Mouse (Mus musculus): ENCODE results near the gene Usp30.
A peak's percentile ranks its signal among the peaks of the same experiment; 100 is the strongest.

The Usp30 gene

GRCm38 (mm10) chr5:114129550-114130210 is 64.4 kb downstream of the Usp30 start:
- DNase-seq = no peak

GRCm38 (mm10) chr5:114130211-114130605 is 64.9 kb downstream of the Usp30 start, which contains the start of gene Ung:
Gene Ung (plus strand): TSS chr5:114130386.
- DNase-seq = peak; percentile 39

DNA sequence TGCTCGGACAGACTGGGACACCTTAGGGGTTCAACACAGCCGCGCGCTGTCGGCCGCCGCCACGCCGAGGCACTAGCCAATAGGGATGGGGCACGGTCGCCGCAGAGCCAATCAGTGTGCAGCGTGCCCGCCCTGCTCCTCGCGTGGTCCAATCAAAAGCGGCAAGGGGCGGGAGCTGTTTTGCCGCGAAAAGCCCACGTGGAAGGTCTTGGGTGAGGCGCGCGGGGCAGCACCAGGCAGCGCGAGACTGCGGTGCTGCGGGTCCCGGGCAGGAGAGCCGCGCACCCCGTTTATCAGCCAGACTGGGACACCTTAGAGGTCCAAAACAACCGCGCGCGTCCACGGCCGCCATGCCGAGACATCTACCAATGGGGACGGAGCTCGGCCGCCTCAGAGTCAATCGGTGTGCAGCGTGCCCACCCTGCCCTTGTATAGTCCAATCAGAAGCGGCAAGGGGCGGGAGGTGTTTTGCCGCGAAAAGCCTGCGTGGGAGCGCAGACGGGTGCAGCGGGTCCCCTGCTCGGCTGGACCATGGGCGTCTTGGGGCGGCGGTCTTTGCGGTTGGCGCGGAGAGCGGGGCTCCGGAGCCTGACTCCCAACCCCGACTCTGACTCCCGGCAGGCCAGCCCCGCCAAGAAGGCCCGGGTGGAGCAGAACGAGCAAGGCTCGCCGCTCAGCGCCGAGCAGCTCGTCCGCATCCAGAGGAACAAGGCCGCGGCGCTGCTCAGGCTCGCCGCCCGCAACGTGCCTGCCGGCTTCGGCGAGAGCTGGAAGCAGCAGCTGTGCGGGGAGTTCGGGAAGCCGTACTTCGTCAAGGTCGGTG is 65.6 kb downstream of the Usp30 start:
- DNase-seq = peak; percentile 94

DNA sequence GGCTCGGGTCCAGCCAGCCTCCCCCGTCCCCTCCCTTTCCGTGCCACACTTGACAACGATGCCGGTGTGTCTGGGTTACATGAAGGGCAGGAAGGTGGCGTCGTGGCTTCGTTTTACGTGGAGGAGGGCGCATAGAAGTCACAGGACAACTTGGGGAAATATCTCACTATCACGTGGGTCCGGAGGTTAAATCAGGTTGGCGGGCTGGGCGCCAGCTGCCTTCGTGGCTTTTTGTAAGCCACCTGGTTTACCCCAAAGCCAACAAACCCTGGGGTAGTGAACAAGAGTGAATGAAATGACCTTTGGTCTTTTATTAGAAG is 66.2 kb downstream of the Usp30 start:
- peak; percentile 45 for DNase-seq

DNA sequence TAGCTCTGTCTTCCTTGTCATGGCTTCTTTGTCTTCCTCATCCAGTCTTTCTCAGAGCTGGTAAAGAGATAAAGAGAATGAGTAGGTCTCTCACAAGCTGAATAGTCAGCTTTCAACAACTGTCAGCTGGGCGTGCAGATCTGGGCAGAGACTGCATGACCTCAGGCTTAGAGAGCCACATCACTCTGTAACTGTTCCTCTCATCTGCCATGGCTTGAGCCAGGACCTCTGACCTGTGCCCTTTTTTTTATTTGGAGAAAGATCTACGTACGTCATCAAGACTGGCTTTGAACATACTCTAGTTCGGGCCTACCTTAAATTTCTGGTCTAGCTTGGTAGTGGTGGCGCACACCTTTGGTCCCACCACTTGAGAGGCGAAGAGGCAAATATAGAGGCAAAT is 67.6 kb downstream of the Usp30 start:
- DNase-seq = no peak

DNA sequence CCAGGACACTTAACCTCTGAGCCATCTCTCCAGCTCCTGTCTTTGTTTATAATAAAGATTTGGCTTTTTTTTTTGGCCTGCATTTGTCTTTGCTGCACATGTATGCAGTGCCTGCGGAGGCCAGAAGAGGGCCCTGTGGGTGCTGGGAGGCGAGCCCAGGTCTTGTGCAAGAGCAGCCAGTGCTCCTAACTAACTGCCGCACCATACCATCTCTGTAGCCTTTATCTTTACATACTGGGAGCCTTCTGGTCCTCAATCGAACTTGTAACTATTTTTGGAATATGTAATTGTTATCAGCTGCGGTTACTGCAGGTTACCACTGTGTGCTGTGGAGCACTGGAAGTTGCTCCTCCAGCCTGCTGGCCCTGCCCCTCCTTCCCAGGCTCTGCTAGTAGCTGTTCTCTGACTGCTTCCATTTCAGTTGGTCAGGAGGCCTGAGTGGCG is 68.9 kb downstream of the Usp30 start:
- DNase-seq = peak; percentile 76

DNA sequence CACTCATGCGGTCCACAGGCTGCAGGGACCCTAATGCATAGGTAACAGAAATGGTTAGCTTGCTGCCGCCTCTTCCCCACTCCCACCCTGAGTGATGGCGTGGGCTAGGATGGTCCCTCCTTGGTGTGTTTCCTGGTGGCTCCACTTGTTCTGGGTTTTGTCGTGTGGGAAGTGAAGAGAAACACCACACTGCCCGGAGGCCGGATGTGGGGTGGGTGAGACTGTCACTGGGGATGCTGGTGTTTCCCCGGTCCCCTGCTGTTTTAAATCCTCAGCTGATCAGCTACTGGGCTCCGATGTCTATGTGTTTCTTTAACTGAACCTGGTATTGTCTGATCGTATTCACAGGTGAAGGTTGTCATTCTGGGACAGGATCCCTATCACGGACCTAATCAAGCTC is 70.3 kb downstream of the Usp30 start:
- no peak for DNase-seq

DNA sequence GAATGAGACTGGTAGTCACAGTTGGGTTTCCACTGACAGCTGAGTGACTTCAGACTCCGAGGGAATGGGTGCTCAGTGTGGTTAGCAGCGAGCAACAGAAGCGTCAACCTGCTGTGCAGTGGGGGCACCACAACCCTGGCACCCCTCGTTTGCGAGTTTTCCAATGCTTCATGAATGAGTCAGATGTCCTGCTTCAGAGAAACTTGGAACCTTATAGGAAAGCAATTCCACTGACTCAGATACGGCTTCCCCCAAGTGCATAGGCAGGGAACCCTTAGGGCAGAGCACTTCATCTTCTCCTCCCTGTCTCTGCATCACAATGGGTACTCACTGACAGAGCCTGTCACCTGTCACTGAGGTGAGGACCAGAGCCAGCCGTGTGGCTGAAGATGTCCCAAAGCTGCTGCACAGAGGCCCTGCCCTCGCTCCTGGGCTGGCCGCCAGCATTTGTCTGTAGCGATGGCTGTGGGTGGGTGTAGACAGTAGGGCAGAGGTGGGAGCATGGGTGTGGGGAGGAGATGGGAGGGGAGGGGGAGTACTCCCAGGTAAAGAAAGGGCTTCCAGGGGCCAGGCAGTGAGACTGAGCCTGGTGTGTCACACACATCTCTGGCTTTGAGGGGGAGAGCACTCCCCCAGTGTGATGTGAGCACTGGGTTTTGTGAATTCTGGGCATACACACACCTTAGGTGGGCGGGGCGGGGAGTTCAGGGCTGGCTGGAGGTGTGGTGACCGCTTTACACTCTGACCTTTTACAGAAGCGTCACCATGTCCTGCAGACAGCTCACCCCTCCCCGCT is 72.4 kb downstream of the Usp30 start:
- no peak for DNase-seq

DNA sequence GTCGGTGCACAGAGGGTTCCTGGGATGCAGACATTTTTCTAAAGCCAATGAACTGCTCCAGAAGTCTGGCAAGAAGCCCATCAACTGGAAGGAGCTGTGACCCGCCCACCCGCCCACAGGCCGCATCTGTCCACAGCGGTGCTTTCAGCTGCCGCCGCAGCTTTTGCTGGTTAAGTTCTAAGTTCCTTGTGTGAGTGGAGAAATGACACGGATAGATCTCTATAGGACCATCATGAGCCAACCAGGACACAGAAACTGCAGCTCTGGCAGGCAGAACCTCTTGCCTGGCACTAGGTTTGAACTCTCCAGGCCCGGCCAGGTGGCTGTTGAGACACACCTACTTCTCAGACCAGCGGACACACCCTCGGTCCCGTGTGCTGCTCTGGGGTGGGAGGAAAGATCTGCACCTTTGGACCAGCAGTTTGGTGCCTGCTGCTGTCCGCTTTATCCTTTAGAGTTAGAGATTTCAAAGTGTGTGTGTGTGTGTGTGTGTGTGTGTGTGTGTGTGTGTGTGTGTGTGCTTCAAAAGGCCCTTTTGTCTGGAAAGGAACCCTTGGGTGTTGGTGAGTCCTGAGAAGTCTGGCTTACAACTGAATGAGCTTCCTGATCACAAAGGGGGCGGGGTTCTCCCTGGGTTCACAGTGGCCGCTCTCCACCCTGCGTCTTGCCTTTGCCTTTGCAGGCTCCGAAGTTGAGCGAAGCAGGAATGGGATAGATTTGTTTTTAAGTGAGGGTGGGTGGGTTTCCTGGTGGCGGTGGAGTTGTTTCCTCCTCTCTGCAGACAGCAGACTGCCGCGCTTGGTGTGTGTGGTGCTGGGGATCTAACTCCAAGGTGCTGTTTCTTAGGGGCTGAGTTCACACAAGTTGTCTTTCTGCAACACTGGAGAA is 73.3 kb downstream of the Usp30 start:
- peak; percentile 40 for DNase-seq

DNA sequence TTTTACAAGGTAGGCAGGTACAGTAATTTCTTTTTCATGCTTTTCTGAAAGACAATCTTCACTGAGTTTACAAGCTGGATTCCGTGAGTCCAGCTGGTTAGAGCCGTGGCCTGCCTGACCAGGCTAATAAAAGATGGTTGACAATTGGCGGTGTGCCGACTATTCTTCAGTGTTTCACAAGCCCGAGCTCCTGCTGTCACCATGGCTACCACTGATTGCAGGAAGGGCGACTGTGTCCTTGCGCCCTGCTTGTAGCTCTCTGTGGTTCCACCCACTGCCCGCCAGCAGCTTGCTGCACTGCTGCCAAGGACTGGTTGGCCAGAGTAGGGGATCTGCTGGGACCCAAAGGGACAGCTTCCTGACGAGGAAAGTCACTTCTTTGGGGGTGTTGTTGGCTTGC is 73.9 kb downstream of the Usp30 start:
- peak; percentile 89 for DNase-seq

GRCm38 (mm10) chr5:114146028-114146888 is 81.0 kb downstream of the Usp30 start, which contains the start of gene Acacb:
Gene Acacb (plus strand): TSS chr5:114146535.
- no peak for DNase-seq

DNA sequence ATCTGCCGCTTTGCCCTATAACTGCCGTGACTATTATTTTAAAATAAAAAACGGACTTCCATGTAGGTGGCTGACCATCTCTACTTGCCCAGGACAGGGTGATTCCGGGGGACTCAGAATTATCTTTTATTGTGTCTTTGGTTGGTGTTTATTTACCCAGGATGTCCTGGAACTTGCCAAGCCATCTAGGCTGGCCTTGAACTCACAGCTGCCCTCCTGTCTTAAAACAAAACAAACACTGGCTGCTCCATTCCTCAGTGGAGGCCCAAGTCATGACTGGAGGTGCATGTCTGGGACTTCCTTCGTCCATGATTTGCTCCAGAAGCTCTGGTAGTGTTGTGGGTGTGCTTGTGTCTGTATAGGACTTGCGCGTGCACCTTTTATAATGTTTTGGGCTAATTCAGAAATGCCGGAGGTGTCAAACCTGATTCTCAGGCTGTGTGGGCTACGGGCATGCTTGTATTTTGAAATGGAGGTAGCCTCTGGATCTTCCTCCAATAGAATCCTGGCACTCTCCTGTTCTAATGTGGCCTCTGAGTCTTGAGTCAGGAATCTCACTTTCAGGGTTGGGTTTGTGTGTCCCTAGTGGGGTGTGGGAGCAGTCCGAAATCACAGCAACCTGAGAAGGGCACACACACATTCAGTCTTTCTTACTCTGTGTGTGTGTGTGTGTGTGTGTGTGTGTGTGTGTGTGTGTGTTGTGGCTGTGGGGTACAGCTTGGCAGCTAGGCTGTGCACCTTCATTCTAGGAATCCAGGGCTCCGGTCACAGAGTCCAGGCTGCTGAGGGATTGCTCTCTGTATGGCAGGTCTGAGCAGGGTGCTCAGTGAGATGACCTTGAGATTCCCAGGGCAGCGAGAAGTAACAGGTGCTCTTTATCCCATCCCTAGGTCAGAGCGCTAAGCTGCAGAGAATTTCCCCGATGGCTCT is 82.0 kb downstream of the Usp30 start:
- DNase-seq = no peak

- DNase-seq = no peak
These were observed 87.3 kb downstream of the Usp30 start for GRCm38 (mm10) chr5:114152359-114153092.

DNA sequence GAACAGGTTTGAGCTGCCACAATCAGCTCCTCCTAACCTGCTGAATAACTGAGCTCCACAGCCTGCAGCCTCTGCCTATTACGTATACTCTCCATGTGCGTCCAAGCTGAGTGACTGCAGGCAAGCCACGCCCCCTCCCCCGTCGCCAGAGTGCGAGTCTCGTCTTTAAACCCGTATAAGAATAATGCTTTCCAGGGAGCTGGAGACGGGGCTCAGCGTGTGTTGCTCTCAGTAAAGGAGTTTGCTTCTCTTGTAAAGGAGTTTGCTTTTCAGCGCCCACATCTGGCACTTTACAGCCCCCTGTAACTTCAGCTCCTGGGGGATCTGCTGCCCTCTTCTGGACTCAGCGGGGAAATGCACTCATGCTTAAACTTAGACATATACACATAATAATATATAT is 88.2 kb downstream of the Usp30 start:
- DNase-seq = no peak

DNA sequence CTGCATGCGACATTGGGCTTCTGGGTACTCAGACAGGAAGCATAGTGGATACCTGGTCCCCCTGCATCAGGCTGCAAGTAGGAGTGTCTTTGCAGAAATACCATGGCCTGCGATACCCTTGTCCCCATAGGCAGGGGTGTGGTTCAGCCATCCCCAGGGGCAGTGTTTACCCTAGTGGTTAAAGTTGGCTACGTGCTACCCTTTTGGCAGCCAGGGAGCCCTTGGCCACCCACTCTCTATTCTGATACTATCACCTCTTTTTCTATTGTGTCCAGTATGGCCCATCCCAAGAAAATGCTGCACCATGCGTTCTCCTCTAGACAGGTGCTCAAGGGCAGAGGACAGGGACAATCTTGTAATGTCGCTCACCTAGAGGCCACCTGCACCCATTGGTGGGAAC is 89.5 kb downstream of the Usp30 start:
- DNase-seq = no peak

GRCm38 (mm10) chr5:114155168-114155933 is 90.1 kb downstream of the Usp30 start:
- no peak for DNase-seq

DNA sequence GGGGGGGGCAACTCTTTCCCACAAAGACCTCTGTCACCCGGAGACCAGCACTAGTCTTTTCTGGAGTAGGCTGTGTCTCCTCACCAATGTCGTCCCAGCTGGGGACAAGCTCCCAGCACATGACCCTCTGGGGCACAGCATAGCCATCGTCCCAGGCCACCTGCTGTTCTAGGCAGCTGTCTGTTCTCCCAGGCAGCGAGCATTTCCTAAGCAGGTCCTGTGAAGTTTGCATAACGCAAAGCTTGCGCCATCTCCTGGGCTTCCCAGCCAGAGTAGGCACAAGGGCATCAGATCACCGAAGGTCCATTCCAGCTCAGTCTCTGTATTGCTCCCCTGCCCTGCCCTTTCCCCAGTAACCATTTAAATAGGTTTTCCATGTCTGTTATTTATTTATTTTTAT is 92.0 kb downstream of the Usp30 start:
- no peak for DNase-seq

DNA sequence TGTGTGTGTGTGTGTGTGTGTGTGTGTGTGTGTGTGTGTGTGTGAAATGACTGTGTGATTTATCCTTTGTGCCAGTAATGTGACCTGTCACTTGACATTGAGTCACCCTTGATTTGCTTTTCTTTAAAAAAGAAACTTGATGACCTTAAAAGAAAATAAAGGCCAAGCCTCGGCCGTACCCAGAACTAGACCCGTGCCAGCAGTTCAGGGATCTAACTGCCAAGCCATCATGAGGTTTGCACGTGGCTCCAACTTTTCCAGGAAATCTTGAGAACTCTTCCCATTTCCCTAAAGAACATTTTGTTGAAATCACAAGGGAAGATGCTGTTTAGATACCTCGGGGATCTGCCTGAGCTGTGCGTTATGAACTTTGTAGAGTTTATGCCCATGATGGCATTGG is 96.2 kb downstream of the Usp30 start:
- no peak for DNase-seq

All from lung, postnatal 14 days (tissue).